ENCODE assay signal across 8 mouse cellular contexts in genomic region chr17:6947984-6948768, GRCm38 (mm10). TPM values are rescaled to one million over a fixed set of nuclear protein-coding genes. Genes with fewer than 3 reads are reported as not detected.
DNase-seq lines count a peak whose midpoint lies in the region; ATAC-seq lines count a peak whose summit lies in the region.
"Not testable (repeated sequence)": the region's sequence is repeated elsewhere in the genome, so short reads cannot be mapped to it uniquely, and the experiment has no call there.

Gene Rsph3b, minus strand, starts transcription at chr17:6948682.

- WGBS in heart, embryonic 11.5 days (ENCODE audit: insufficient replicate concordance), result under 1% methylated on average over 66 of the region's 73 CpGs
- under 1% methylated on average over 69 of the region's 73 CpGs for WGBS in kidney, embryonic 16.5 days

- peak; percentile 93 for ATAC-seq in heart, embryonic 11.5 days (replicated peaks; ENCODE audit: insufficient number of reproducible peaks, low FRiP score, low TSS enrichment)
- ATAC-seq in kidney, embryonic 16.5 days (ENCODE audit: low FRiP score, low TSS enrichment), result peak; percentile 98

- peak within 1 kb of the TSS; percentile 68 for H3K4me3 ChIP-seq in erythroblast, embryonic 14.5 days (replicated peaks)
- H3K4me3 ChIP-seq in heart, embryonic 11.5 days (ENCODE audit: low read depth, low read length), result peak within 1 kb of the TSS; percentile 58
- peak within 1 kb of the TSS; percentile 58 for H3K4me3 ChIP-seq in kidney, embryonic 16.5 days (ENCODE audit: low read length)

- not testable (repeated sequence) for H3K36me3 ChIP-seq in erythroblast, embryonic 14.5 days (ENCODE audit: control insufficient read depth); heart, embryonic 11.5 days (ENCODE audit: control insufficient read depth, insufficient read depth, low read length); kidney, embryonic 16.5 days (ENCODE audit: insufficient read depth, low read length)

- H3K27ac ChIP-seq in heart, embryonic 11.5 days (ENCODE audit: low read depth, low read length), result peak within 1 kb of the TSS; percentile 86
- H3K27ac ChIP-seq in kidney, embryonic 16.5 days (ENCODE audit: low read length), result peak within 1 kb of the TSS; percentile 90

- H3K27me3 ChIP-seq in erythroblast, embryonic 14.5 days (ENCODE audit: control insufficient read depth); heart, embryonic 11.5 days (ENCODE audit: control insufficient read depth, insufficient read depth, low read length); kidney, embryonic 16.5 days (ENCODE audit: insufficient read depth, low read length): not testable (repeated sequence)

- peak within 1 kb of the TSS; percentile 70 for H3K9ac ChIP-seq in heart, embryonic 11.5 days (ENCODE audit: low read depth, low read length)
- H3K9ac ChIP-seq in kidney, embryonic 16.5 days (replicated peaks; ENCODE audit: low read length), result peak within 1 kb of the TSS; percentile 66

- peak within 1 kb of the TSS; percentile 67 for H3K4me2 ChIP-seq in heart, embryonic 11.5 days
- peak within 1 kb of the TSS; percentile 61 for H3K4me2 ChIP-seq in kidney, embryonic 16.5 days (replicated peaks; ENCODE audit: low read depth, low read length)

- DNase-seq in A20 (ENCODE audit: low read depth, low spot score) (peak; percentile 88), liver (peak; percentile 81)
- peak; percentile 78 for DNase-seq in brain, adult 2 months (ENCODE audit: low read depth, low spot score)
- DNase-seq in monocyte, adult 2 months (ENCODE audit: low read depth in 1 of 2, low spot score in 2 of 2), result peak; percentile 18 to 24
- peak; percentile 80 to 84 for DNase-seq in spleen, postnatal 36 days (ENCODE audit: low spot score in 2 of 2)

- H3K9me3 ChIP-seq in erythroblast, embryonic 14.5 days (ENCODE audit: control insufficient read depth, low read length); heart, embryonic 11.5 days (replicated peaks; ENCODE audit: control insufficient read depth, low read length); kidney, embryonic 16.5 days (ENCODE audit: low read length): not testable (repeated sequence)

- H3K4me1 ChIP-seq in erythroblast, embryonic 14.5 days (ENCODE audit: control insufficient read depth), result peaks cover 10% of the 10 kb centered on the region
- not testable (repeated sequence) for H3K4me1 ChIP-seq in heart, embryonic 11.5 days (ENCODE audit: control insufficient read depth, insufficient read depth, low read length); kidney, embryonic 16.5 days (ENCODE audit: insufficient read depth, low read length)

RNA-seq across cellular contexts. Expression of gene Rsph3b, which starts in this region (rescaled TPM):
- polyA plus RNA-seq in erythroblast, embryonic 14.5 days (2012), result 1.2 and 1.5 TPM in 2 replicates
- 60.4 and 64.6 TPM in 2 replicates for polyA plus RNA-seq in heart, embryonic 11.5 days (2014; fragmentation: Nextera tagmentation; extraction: Ambion mirVana)
- polyA plus RNA-seq in kidney, embryonic 16.5 days (2015; fragmentation: Nextera tagmentation; extraction: Ambion mirVana), result 60.4 and 60.6 TPM in 2 replicates

Comparison
In these comparisons a context has a peak if more than half of its experiments do, and no peak if none do; other contexts are left out.
1. Peak in every context shown above with its lines: DNase-seq, ATAC-seq, H3K4me3 ChIP-seq and H3K27ac ChIP-seq.
2. RNA of gene Rsph3b (polyA plus RNA-seq): 60.4 to 64.6 TPM in heart, embryonic 11.5 days and 60.4 to 60.6 TPM in kidney, embryonic 16.5 days; 1.2 to 1.5 TPM in erythroblast, embryonic 14.5 days; every median in the first group is over 10 times any median in the second.
3. DNase-seq: peak in every context shown above with its lines; median percentile 88 in A20; 82 in spleen, postnatal 36 days; 81 in liver; 78 in brain, adult 2 months; 21 in monocyte, adult 2 months.